Mouse (Mus musculus) monocyte, adult 5-6 weeks (primary cell): ENCODE results near the gene Catip. TPM values are rescaled to one million over a fixed set of nuclear protein-coding genes. Genes with fewer than 3 reads are reported as not detected.

Experiments
- total RNA-seq: library from RNA; stranded (forward); fragments of 200-1000, 200-491, 200-594 nt; gene quantifications from 3 replicates; pipeline ENCODE4 v1.2.3, GENCODE M21; 2017

The Catip gene
- total RNA-seq, 1 experiment from 2014 or later = 3.3 TPM

Other genes starting within 250 kb of the Catip start
- gene Tns1, start 237.7 kb upstream of the Catip start, total RNA-seq = 1.9 to 2.9 TPM (median 2.0 TPM) in 3 replicates
- gene Rufy4, start 236.6 kb upstream of the Catip start, total RNA-seq = 2.6 TPM in 1 of 3 replicates, not detected in the others
- 3.5 to 10.4 TPM (median 7.4 TPM) in 3 replicates for gene Cxcr2, start 208.1 kb upstream of the Catip start, total RNA-seq
- gene Cxcr1, start 167.5 kb upstream of the Catip start, total RNA-seq = not detected in 3 replicates
- 755 to 1,060 TPM (median 1,019 TPM) in 3 replicates for gene Arpc2, start 126.0 kb upstream of the Catip start, total RNA-seq
- not detected in 3 replicates for gene Gpbar1, start 83.6 kb upstream of the Catip start, total RNA-seq
- gene Aamp, start 77.4 kb upstream of the Catip start, total RNA-seq = 105 to 159 TPM (median 131 TPM) in 3 replicates
- 14.7 to 18.6 TPM (median 17.1 TPM) in 3 replicates for gene Pnkd, start 77.2 kb upstream of the Catip start, total RNA-seq
- 15.8 to 20.8 TPM (median 19.0 TPM) in 3 replicates for gene Tmbim1, start 56.5 kb upstream of the Catip start, total RNA-seq
- gene Slc11a1, start 13.1 kb downstream of the Catip start, total RNA-seq = 180 to 306 TPM (median 249 TPM) in 3 replicates
- gene Ctdsp1, start 29.4 kb downstream of the Catip start, total RNA-seq = 31.8 to 64.2 TPM (median 34.4 TPM) in 3 replicates
- gene Vil1, start 47.3 kb downstream of the Catip start, total RNA-seq = 0.87 to 1.9 TPM in 2 of 3 replicates, not detected in the other
- 7.8 to 24.2 TPM (median 13.9 TPM) in 3 replicates for gene Cnot9, start 143.9 kb downstream of the Catip start, total RNA-seq
- 0.19 to 0.97 TPM in 2 of 3 replicates, not detected in the other for gene Plcd4, start 180.8 kb downstream of the Catip start, total RNA-seq
- gene Usp37, start 182.2 kb downstream of the Catip start, total RNA-seq = 19.4 to 49.5 TPM (median 24.4 TPM) in 3 replicates
- 6.4 to 18.3 TPM (median 16.4 TPM) in 3 replicates for gene Zfp142, start 226.1 kb downstream of the Catip start, total RNA-seq
- 3.1 to 10.1 TPM (median 5.5 TPM) in 3 replicates for gene Bcs1l, start 226.2 kb downstream of the Catip start, total RNA-seq
- gene Rnf25, start 239.3 kb downstream of the Catip start, total RNA-seq = 30.7 to 48.3 TPM (median 36.2 TPM) in 3 replicates
- gene Stk36, start 239.3 kb downstream of the Catip start, total RNA-seq = 1.2 TPM in 1 of 3 replicates, not detected in the others